Mouse (Mus musculus) liver, embryonic 14.5 days (tissue): ENCODE measurements around the gene Aurkb. TPM values are rescaled to one million over a fixed set of nuclear protein-coding genes. Genes with fewer than 3 reads are reported as not detected.

ENCODE experiments used
- ATAC-seq: fragments of 200-750 bp; cut with Nextera tagmentation; 2 replicates; pipeline ENCODE4 v1.8.0; 2017; ENCODE audit warnings: moderate number of reproducible peaks, mild to moderate bottlenecking, moderate library complexity; ENCODE audit not compliant: insufficient read depth
- DNase-seq, 3 experiments: peaks; one replicate each; pipeline ENCODE4 v3.0.0-alpha.2; 2012 to 2013; ENCODE audit warnings: low read depth in 3 of 3, low spot score in 3 of 3
- H3K27ac ChIP-seq: fragments of 300-500 bp; sonication (generic); 2 replicates; pipeline ENCODE4 v1.5.1; 2014; ENCODE audit warnings: moderate library complexity, mild to moderate bottlenecking, control low read depth, inconsistent platforms
- H3K27me3 ChIP-seq: fragments of 300-500 bp; sonication (generic); 2 replicates; pipeline ENCODE4 v1.6.1; 2014; ENCODE audit warnings: mild to moderate bottlenecking, low read length, moderate library complexity; ENCODE audit not compliant: control insufficient read depth, insufficient read depth
- H3K36me3 ChIP-seq: fragments of 300-500 bp; sonication (generic); replicated peaks from 2 replicates; pipeline ENCODE4 v1.6.1; 2014; ENCODE audit warnings: low read depth; ENCODE audit not compliant: control insufficient read depth, insufficient read depth
- H3K4me1 ChIP-seq, 2 experiments: fragments of 200-500 bp in 1 of 2; fragments of 300-500 bp in 1 of 2; sonication (generic) in 1 of 2; replicated peaks; 2 replicates each; pipeline ENCODE4 v1.6.1; 2012 to 2014; ENCODE audit warnings: antibody characterized with exemption in 1 of 2, inconsistent platforms in 1 of 2, low read length in 1 of 2; ENCODE audit not compliant: control insufficient read depth in 2 of 2, insufficient read depth in 2 of 2
- H3K4me2 ChIP-seq: fragments of 300-500 bp; sonication (generic); 2 replicates; pipeline ENCODE4 v1.6.1; 2014; ENCODE audit warnings: low read depth, mild to moderate bottlenecking, control low read depth, moderate library complexity
- H3K4me3 ChIP-seq, 2 experiments: fragments of 200-500 bp in 1 of 2; fragments of 300-500 bp in 1 of 2; sonication (generic) in 1 of 2; 2 replicates each; pipeline ENCODE4 v1.5.1; 2012 to 2014; ENCODE audit warnings: low read depth in 2 of 2, low read length in 2 of 2, mild to moderate bottlenecking in 2 of 2, control low read depth in 1 of 2, inconsistent platforms in 1 of 2, moderate library complexity in 1 of 2; ENCODE audit not compliant: insufficient read depth in 1 of 2
- H3K9ac ChIP-seq: fragments of 300-500 bp; sonication (generic); replicated peaks from 2 replicates; pipeline ENCODE4 v1.6.1; 2014; ENCODE audit warnings: mild to moderate bottlenecking, control low read depth, moderate library complexity
- H3K9me3 ChIP-seq: fragments of 300-500 bp; sonication (generic); 2 replicates; pipeline ENCODE4 v1.6.1; 2016; ENCODE audit warnings: low read length, mixed read lengths; ENCODE audit not compliant: control insufficient read depth
- CTCF ChIP-seq: IDR thresholded peaks from 2 replicates; pipeline ENCODE4 v1.5.1; 2016; ENCODE audit warnings: antibody characterized with exemption, low read depth, control low read depth
- EP300 ChIP-seq: IDR thresholded peaks from 2 replicates; pipeline ENCODE4 v1.6.1; 2016; ENCODE audit warnings: antibody characterized with exemption, low read depth
- WGBS: fragments of 180-500 bp; shearing (Covaris S2); extraction: QIAGEN DNeasy Blood & Tissue Kit; methylation state at CpG from one replicate; pipeline ENCODE4 v1.1.7; 2014; ENCODE audit not compliant: insufficient replicate concordance; 5-methylcytosine and 5-hydroxymethylcytosine counted together
- polyA plus RNA-seq, 2 experiments: library from polyadenylated mRNA; depleted of rRNA in 1 of 2; stranded (reverse) in 1 of 2; unstranded in 1 of 2; fragments of >200 nt; fragmentation: Nextera tagmentation in 1 of 2; extraction: Ambion mirVana in 1 of 2; gene quantifications; 2 replicates each; pipeline versions ENCODE4 v1.2.1 to v1.2.3; 2012 to 2014

Aurkb gene
- polyA plus RNA-seq, 2 experiments = 78.6 to 90.8 TPM

- Histone ChIP-seq H3K9ac (peak overlapping the region; percentile 73), H3K9me3 (no peaks in the 10 kb centered on the region), H3K27ac (peak overlapping the region; percentile 51), H3K27me3 (no peaks in the 10 kb centered on the region), H3K4me3 (peak overlapping the region; percentile 73 to 100), H3K4me2 (peak overlapping the region; percentile 91), H3K36me3 (peaks cover 9% of the 10 kb centered on the region; the same call in 1 of the 2 replicates), H3K4me1 (peaks cover 7 to 23% of the 10 kb centered on the region in 2 experiments)
- 9% methylated on average over 20 of the region's 20 CpGs for WGBS
- DNase-seq (peak; percentile 75 to 80 (median 75)), ATAC-seq (peak; percentile 33)
- TF ChIP-seq CTCF = no peak
- TF ChIP-seq EP300 = no peak
Measured at GRCm38 (mm10) chr11:69036486-69037230, 8.8 kb upstream of the Aurkb start.

- H3K9me3 ChIP-seq = no peaks in the 10 kb centered on the region
- H3K27ac ChIP-seq = peak overlapping the region; percentile 51
- peak overlapping the region; percentile 91 for H3K4me2 ChIP-seq
- peak; percentile 74 to 82 (median 79) for DNase-seq
- no peak for TF ChIP-seq EP300
- no peak for TF ChIP-seq CTCF
- no peaks in the 10 kb centered on the region for H3K27me3 ChIP-seq
- H3K9ac ChIP-seq = peak overlapping the region; percentile 73
- peaks cover 7 to 23% of the 10 kb centered on the region in 2 experiments for H3K4me1 ChIP-seq
- peak; percentile 55 for ATAC-seq
- WGBS = under 1% methylated on average over 34 of the region's 34 CpGs
- peaks cover 9% of the 10 kb centered on the region; the same call in 1 of the 2 replicates for H3K36me3 ChIP-seq
- H3K4me3 ChIP-seq = peak overlapping the region; percentile 73 to 100
Measured at GRCm38 (mm10) chr11:69037231-69038061, 8.0 kb upstream of the Aurkb start.

GRCm38 (mm10) chr11:69038173-69038572, 7.3 kb upstream of the Aurkb start:
- Histone ChIP-seq H3K27me3 (no peaks in the 10 kb centered on the region), H3K9me3 (no peaks in the 10 kb centered on the region), H3K4me2 (peak overlapping the region; percentile 99), H3K9ac (no peak overlapping the region), H3K4me1 (peaks cover 7 to 23% of the 10 kb centered on the region in 2 experiments), H3K4me3 (no peak overlapping the region), H3K27ac (no peak overlapping the region), H3K36me3 (peaks cover 7% of the 10 kb centered on the region; the same call in 1 of the 2 replicates)
- ATAC-seq (no peak), DNase-seq (no peak)
- no peak for TF ChIP-seq CTCF
- TF ChIP-seq EP300 = no peak
- 73% methylated on average over 5 of the region's 5 CpGs for WGBS

GRCm38 (mm10) chr11:69046395-69046774, 938 bp downstream of the Aurkb start:
- Histone ChIP-seq H3K27ac (peak overlapping the region; percentile 84), H3K9me3 (no peaks in the 10 kb centered on the region), H3K4me1 (peaks cover 9 to 15% of the 10 kb centered on the region in 2 experiments; a peak in 3 of 4 replicates), H3K9ac (peak overlapping the region; percentile 95), H3K27me3 (no peaks in the 10 kb centered on the region), H3K4me3 (peak overlapping the region; percentile 81 to 99), H3K36me3 (peaks cover 40% of the 10 kb centered on the region), H3K4me2 (peak overlapping the region; percentile 90)
- TF ChIP-seq CTCF = no peak
- no peak for TF ChIP-seq EP300
- no peak for DNase-seq
- no peak for ATAC-seq
- WGBS = 7% methylated on average over 9 of the region's 9 CpGs

GRCm38 (mm10) chr11:69047592-69047991, 2.1 kb downstream of the Aurkb start:
- no peaks in the 10 kb centered on the region for H3K9me3 ChIP-seq
- peaks cover 48% of the 10 kb centered on the region for H3K36me3 ChIP-seq
- peak overlapping the region; percentile 81 to 99 for H3K4me3 ChIP-seq
- no peak overlapping the region for H3K27ac ChIP-seq
- no peaks in the 10 kb centered on the region for H3K27me3 ChIP-seq
- peaks cover 9 to 15% of the 10 kb centered on the region in 2 experiments; a peak in 3 of 4 replicates for H3K4me1 ChIP-seq
- DNase-seq = no peak
- TF ChIP-seq EP300 (no peak), CTCF (no peak)
- peak overlapping the region; percentile 90 for H3K4me2 ChIP-seq
- H3K9ac ChIP-seq = peak overlapping the region; percentile 28
- 92% methylated on average over 12 of the region's 12 CpGs for WGBS
- no peak for ATAC-seq
